Mouse (Mus musculus): ENCODE results near the gene Josd1. TPM values are rescaled to one million over a fixed set of nuclear protein-coding genes. Genes with fewer than 3 reads are reported as not detected.

The Josd1 gene
- total and polyA plus RNA-seq, 2 experiments: 19.0 to 21.9 TPM

GRCm38 (mm10) chr15:79664666-79665065 is 23.1 kb downstream of the Josd1 start:
- DNase-seq (ENCODE audit: extremely low read depth, low read depth, low spot score): no peak
- no peak for TF ChIP-seq CTCF (IDR thresholded peaks at IDR 0.05; ENCODE audit: low read depth, low read length)
- TF ChIP-seq POLR2A (IDR thresholded peaks at IDR 0.05; ENCODE audit: extremely low read depth, insufficient read depth, low read length): no peak
- H3K4me1 ChIP-seq (ENCODE audit: control insufficient read depth, insufficient read depth, low read length): peaks cover 2% of the 10 kb centered on the region
- H3K27ac ChIP-seq (replicated peaks; ENCODE audit: insufficient read depth, low read depth, low read length): no peak overlapping the region
- H3K9ac ChIP-seq (ENCODE audit: low read depth, low read length): no peak overlapping the region
- no peak overlapping the region for H3K4me3 ChIP-seq (ENCODE audit: insufficient read depth, low read depth, low read length)
- H3K36me3 ChIP-seq (ENCODE audit: control insufficient read depth, insufficient read depth, low read length): no peaks in the 10 kb centered on the region
- no peaks in the 10 kb centered on the region for H3K79me2 ChIP-seq (ENCODE audit: control insufficient read depth, insufficient read depth, low read length)
- 95% methylated on average over 8 of the region's 8 CpGs for WGBS
- H3K27me3 ChIP-seq (ENCODE audit: control insufficient read depth, insufficient read depth, low read length): no peaks in the 10 kb centered on the region

DNA sequence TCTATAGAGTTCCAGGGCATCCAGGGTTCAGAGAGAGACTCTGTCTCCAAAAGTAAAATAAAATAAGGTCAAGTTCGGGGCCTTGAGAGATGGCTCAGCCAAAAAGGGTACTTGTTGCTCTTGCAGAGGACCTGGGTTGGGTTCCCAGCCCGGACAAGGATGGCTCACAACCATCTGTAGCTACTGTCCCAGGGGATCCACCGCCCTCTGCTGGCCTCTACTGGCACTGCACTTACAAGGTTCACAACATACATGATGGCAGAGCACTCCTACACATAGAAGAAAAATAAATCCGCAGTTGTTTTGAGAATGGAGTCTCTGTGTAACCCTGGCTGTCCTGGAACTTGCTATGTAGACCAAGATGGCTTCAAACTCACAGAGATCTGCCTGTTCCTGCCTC is 25.9 kb downstream of the Josd1 start:
- no peaks in the 10 kb centered on the region for H3K79me2 ChIP-seq (ENCODE audit: control insufficient read depth, insufficient read depth, low read length)
- H3K4me3 ChIP-seq (ENCODE audit: insufficient read depth, low read depth, low read length): no peak overlapping the region
- no peaks in the 10 kb centered on the region for H3K36me3 ChIP-seq (ENCODE audit: control insufficient read depth, insufficient read depth, low read length)
- WGBS: 80% methylated on average over 4 of the region's 4 CpGs
- H3K4me1 ChIP-seq (ENCODE audit: control insufficient read depth, insufficient read depth, low read length): peaks cover 4% of the 10 kb centered on the region
- no peak overlapping the region for H3K9ac ChIP-seq (ENCODE audit: low read depth, low read length)
- no peak overlapping the region for H3K27ac ChIP-seq (replicated peaks; ENCODE audit: insufficient read depth, low read depth, low read length)
- TF ChIP-seq CTCF (IDR thresholded peaks at IDR 0.05; ENCODE audit: low read depth, low read length): peak; percentile 74
- TF ChIP-seq POLR2A (IDR thresholded peaks at IDR 0.05; ENCODE audit: extremely low read depth, insufficient read depth, low read length): no peak
- no peak for DNase-seq (ENCODE audit: extremely low read depth, low read depth, low spot score)
- H3K27me3 ChIP-seq (ENCODE audit: control insufficient read depth, insufficient read depth, low read length): no peaks in the 10 kb centered on the region

- Histone ChIP-seq H3K27ac (replicated peaks; ENCODE audit: insufficient read depth, low read depth, low read length) (peak within 1 kb of the TSS; percentile 97), H3K79me2 (ENCODE audit: control insufficient read depth, insufficient read depth, low read length) (no peaks in the 10 kb centered on the region), H3K4me3 (ENCODE audit: insufficient read depth, low read depth, low read length) (peak within 1 kb of the TSS; percentile 75), H3K9ac (ENCODE audit: low read depth, low read length) (peak within 1 kb of the TSS; percentile 87), H3K27me3 (ENCODE audit: control insufficient read depth, insufficient read depth, low read length) (no peaks in the 10 kb centered on the region), H3K4me1 (ENCODE audit: control insufficient read depth, insufficient read depth, low read length) (peaks cover 4% of the 10 kb centered on the region), H3K36me3 (ENCODE audit: control insufficient read depth, insufficient read depth, low read length) (no peaks in the 10 kb centered on the region)
- WGBS: under 1% methylated on average over 55 of the region's 55 CpGs
- DNase-seq (ENCODE audit: extremely low read depth, low read depth, low spot score): peak; percentile 85
- no peak for TF ChIP-seq CTCF (IDR thresholded peaks at IDR 0.05; ENCODE audit: low read depth, low read length)
- peak; percentile 49; the same call in 1 of the 2 replicates for TF ChIP-seq POLR2A (IDR thresholded peaks at IDR 0.05; ENCODE audit: extremely low read depth, insufficient read depth, low read length)
Observed at GRCm38 (mm10) chr15:79658531-79659375, 29.0 kb downstream of the Josd1 start, which contains the start of the genes Fam227a and Cby1. Fam227a (minus strand) TSS chr15:79658956. Cby1 (plus strand) TSS chr15:79659199.

GRCm38 (mm10) chr15:79657837-79658530 is 29.7 kb downstream of the Josd1 start:
- TF ChIP-seq CTCF (IDR thresholded peaks at IDR 0.05; ENCODE audit: low read depth, low read length): no peak; the same call in 1 of the 2 replicates
- no peak for TF ChIP-seq POLR2A (IDR thresholded peaks at IDR 0.05; ENCODE audit: extremely low read depth, insufficient read depth, low read length)
- 3% methylated on average over 16 of the region's 16 CpGs for WGBS
- peak overlapping the region; percentile 87 for H3K9ac ChIP-seq (ENCODE audit: low read depth, low read length)
- peaks cover 4% of the 10 kb centered on the region for H3K4me1 ChIP-seq (ENCODE audit: control insufficient read depth, insufficient read depth, low read length)
- no peaks in the 10 kb centered on the region for H3K79me2 ChIP-seq (ENCODE audit: control insufficient read depth, insufficient read depth, low read length)
- no peaks in the 10 kb centered on the region for H3K27me3 ChIP-seq (ENCODE audit: control insufficient read depth, insufficient read depth, low read length)
- no peaks in the 10 kb centered on the region for H3K36me3 ChIP-seq (ENCODE audit: control insufficient read depth, insufficient read depth, low read length)
- DNase-seq (ENCODE audit: extremely low read depth, low read depth, low spot score): peak; percentile 68
- peak overlapping the region; percentile 60 for H3K27ac ChIP-seq (replicated peaks; ENCODE audit: insufficient read depth, low read depth, low read length)
- H3K4me3 ChIP-seq (ENCODE audit: insufficient read depth, low read depth, low read length): peak overlapping the region; percentile 75

DNA sequence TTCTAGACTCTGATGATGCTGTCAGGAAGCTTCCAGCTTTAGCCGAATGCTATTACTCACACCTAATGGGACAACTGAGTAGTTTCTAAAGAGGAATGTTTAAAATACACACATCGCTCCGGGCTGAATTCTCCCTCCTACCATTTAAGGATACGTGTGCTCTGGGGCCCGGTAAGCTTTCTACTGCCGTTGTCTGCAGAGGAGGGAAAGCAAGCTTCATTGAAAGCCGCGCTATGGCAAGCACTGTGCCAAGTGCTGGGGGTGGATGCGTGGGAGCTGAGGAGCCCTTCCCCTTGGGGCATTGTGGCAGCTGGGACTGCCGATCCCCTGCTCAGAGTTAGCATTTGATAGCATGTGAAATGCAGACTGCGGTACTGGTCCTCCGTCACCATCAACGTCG is 31.3 kb downstream of the Josd1 start:
- Histone ChIP-seq H3K27me3 (ENCODE audit: control insufficient read depth, insufficient read depth, low read length) (no peaks in the 10 kb centered on the region), H3K36me3 (ENCODE audit: control insufficient read depth, insufficient read depth, low read length) (no peaks in the 10 kb centered on the region), H3K4me1 (ENCODE audit: control insufficient read depth, insufficient read depth, low read length) (peaks cover 4% of the 10 kb centered on the region), H3K4me3 (ENCODE audit: insufficient read depth, low read depth, low read length) (no peak overlapping the region), H3K79me2 (ENCODE audit: control insufficient read depth, insufficient read depth, low read length) (no peaks in the 10 kb centered on the region), H3K9ac (ENCODE audit: low read depth, low read length) (no peak overlapping the region), H3K27ac (replicated peaks; ENCODE audit: insufficient read depth, low read depth, low read length) (no peak overlapping the region)
- TF ChIP-seq CTCF (IDR thresholded peaks at IDR 0.05; ENCODE audit: low read depth, low read length) (no peak), POLR2A (IDR thresholded peaks at IDR 0.05; ENCODE audit: extremely low read depth, insufficient read depth, low read length) (no peak)
- 92% methylated on average over 14 of the region's 14 CpGs for WGBS
- DNase-seq (ENCODE audit: extremely low read depth, low read depth, low spot score): no peak
